Mouse (Mus musculus) embryo, embryonic 10.5 days (tissue): ENCODE results near the gene Actl7a.

ENCODE experiments used
- DNase-seq: peaks from one replicate; pipeline ENCODE4 v3.0.0-alpha.2; 2015; ENCODE audit warnings: low spot score

Gene Actl7a

GRCm38 (mm10) chr4:56757693-56758092 lies 14.5 kb downstream of the Actl7a start:
- DNase-seq = no peak

GRCm38 (mm10) chr4:56767861-56768284 lies 24.7 kb downstream of the Actl7a start:
- DNase-seq = no peak

GRCm38 (mm10) chr4:56768913-56769312 lies 25.7 kb downstream of the Actl7a start:
- DNase-seq = no peak

- DNase-seq = no peak
These were observed 27.9 kb downstream of the Actl7a start for GRCm38 (mm10) chr4:56771065-56771464.

GRCm38 (mm10) chr4:56791373-56791772 lies 48.2 kb downstream of the Actl7a start:
- DNase-seq = peak; percentile 15
